Mouse (Mus musculus) liver, embryonic 14.5 days (tissue): Measurements from ENCODE around the gene Cmtm2a.

Experiments used
- CTCF ChIP-seq: IDR thresholded peaks from 2 replicates; pipeline ENCODE4 v1.5.1; 2016; ENCODE audit warnings: antibody characterized with exemption, low read depth, control low read depth
- EP300 ChIP-seq: IDR thresholded peaks from 2 replicates; pipeline ENCODE4 v1.6.1; 2016; ENCODE audit warnings: antibody characterized with exemption, low read depth

GRCm38 (mm10) chr8:104336806-104337205 lies 43.8 kb upstream of the Cmtm2a start:
- no peak for TF ChIP-seq CTCF
- no peak for TF ChIP-seq EP300
